Comparison of ENCODE assay signal across 7 mouse cellular contexts in genomic region chr9:105053812-105054211, GRCm38 (mm10). TPM values are rescaled to one million over a fixed set of nuclear protein-coding genes. Genes with fewer than 3 reads are reported as not detected.
DNase-seq lines count a peak whose midpoint lies in the region; ATAC-seq and TF ChIP-seq lines count a peak whose summit lies in the region.

No protein-coding gene starts in this region.

- TF ChIP-seq CTCF in spleen, adult 2 months (IDR thresholded peaks at IDR 0.05; ENCODE audit: extremely low read depth, insufficient read depth, insufficient read length, insufficient replicate concordance) = no peak

- DNase-seq in spleen, adult 2 months (ENCODE audit: low read depth in 1 of 2, low spot score in 2 of 2) = no peak
- DNase-seq in spleen, postnatal 4 days (ENCODE audit: low spot score in 2 of 2) = no peak
- DNase-seq in adrenal gland, postnatal 4 days (ENCODE audit: low spot score in 2 of 2) = no peak
- DNase-seq in left cerebral cortex, postnatal 36 days (ENCODE audit: low spot score in 2 of 2) = no peak
- no peak for DNase-seq in spleen, postnatal 36 days (ENCODE audit: low spot score in 2 of 2)

- WGBS in spleen, adult 2 months = 11% methylated on average over 4 of the region's 4 CpGs
- 60% methylated on average over 4 of the region's 4 CpGs for WGBS in forebrain, embryonic 15.5 days
- 16% methylated on average over 4 of the region's 4 CpGs for WGBS in liver, embryonic 15.5 days (ENCODE audit: insufficient replicate concordance)

- no peaks in the 10 kb centered on the region for H3K9me3 ChIP-seq in forebrain, embryonic 15.5 days
- no peaks in the 10 kb centered on the region for H3K9me3 ChIP-seq in liver, embryonic 15.5 days (replicated peaks)

- peaks cover 17% of the 10 kb centered on the region for H3K36me3 ChIP-seq in spleen, adult 2 months (ENCODE audit: control insufficient read depth, insufficient read depth, low read length)
- peaks cover 38% of the 10 kb centered on the region for H3K36me3 ChIP-seq in forebrain, embryonic 15.5 days
- H3K36me3 ChIP-seq in liver, embryonic 15.5 days (replicated peaks) = peaks cover 38% of the 10 kb centered on the region

- no peak overlapping the region for H3K27ac ChIP-seq in spleen, adult 2 months (ENCODE audit: insufficient read depth, low read length)
- no peak overlapping the region for H3K27ac ChIP-seq in forebrain, embryonic 15.5 days (replicated peaks)
- H3K27ac ChIP-seq in liver, embryonic 15.5 days (replicated peaks) = peak overlapping the region; percentile 75; the same call in 1 of the 2 replicates

- H3K4me2 ChIP-seq in forebrain, embryonic 15.5 days (replicated peaks) = peak overlapping the region; percentile 72
- H3K4me2 ChIP-seq in liver, embryonic 15.5 days = peak overlapping the region; percentile 71

- H3K4me3 ChIP-seq in spleen, adult 2 months (ENCODE audit: extremely low read depth, insufficient read depth, insufficient read length) = peak overlapping the region; percentile 77
- peak overlapping the region; percentile 100 for H3K4me3 ChIP-seq in forebrain, embryonic 15.5 days
- H3K4me3 ChIP-seq in liver, embryonic 15.5 days (replicated peaks) = peak overlapping the region; percentile 87

- peak overlapping the region; percentile 99 for H3K9ac ChIP-seq in forebrain, embryonic 15.5 days (replicated peaks)
- H3K9ac ChIP-seq in liver, embryonic 15.5 days = peak overlapping the region; percentile 88

- TF ChIP-seq POLR2A in spleen, adult 2 months (IDR thresholded peaks at IDR 0.05; ENCODE audit: low read depth, low read length) = no peak

- peaks cover 2% of the 10 kb centered on the region; the same call in 1 of the 2 replicates for H3K4me1 ChIP-seq in spleen, adult 2 months (ENCODE audit: control insufficient read depth, insufficient read depth, insufficient read length)
- H3K4me1 ChIP-seq in forebrain, embryonic 15.5 days = peaks cover 19% of the 10 kb centered on the region
- 0 out of 2 replicates have a peak, but pooled peaks cover 3% of the 10 kb centered on the region for H3K4me1 ChIP-seq in liver, embryonic 15.5 days (replicated peaks)

- ATAC-seq in forebrain, embryonic 15.5 days (replicated peaks) = no peak
- ATAC-seq in liver, embryonic 15.5 days (ENCODE audit: insufficient read depth) = no peak

- no peaks in the 10 kb centered on the region for H3K27me3 ChIP-seq in spleen, adult 2 months (ENCODE audit: control insufficient read depth, insufficient read depth, low read length)
- H3K27me3 ChIP-seq in forebrain, embryonic 15.5 days = no peaks in the 10 kb centered on the region
- no peaks in the 10 kb centered on the region for H3K27me3 ChIP-seq in liver, embryonic 15.5 days

- intact Hi-C loops in left cerebral cortex, postnatal 36 days (cut with DNase I) = loop anchor here (5.0 to 10.0 kb wide), 2 partner anchors 212 to 479 kb away; no protein-coding TSS in a partner anchor

RNA-seq across cellular contexts. Expression of gene Mrpl3, which starts 0.8 kb away (rescaled TPM):
- 41.4 and 69.9 TPM in 2 replicates for polyA plus RNA-seq in spleen, adult 2 months (2012; rRNA removed)
- polyA plus RNA-seq in forebrain, embryonic 15.5 days (2015; fragmentation: Nextera tagmentation; extraction: Ambion mirVana) = 98.6 and 103 TPM in 2 replicates
- 47.7 and 49.3 TPM in 2 replicates for polyA plus RNA-seq in liver, embryonic 15.5 days (2015; fragmentation: Nextera tagmentation; extraction: Ambion mirVana)
- total RNA-seq in adrenal gland, postnatal 4 days (2021) = 100 to 1,000 TPM; 101 to 103 TPM
- total RNA-seq in left cerebral cortex, postnatal 36 days (2021) = 10 to 100 TPM; 79.4 to 84.8 TPM
